30 mouse cellular contexts compared by ENCODE assay signal in genomic region chr11:99585096-99585495, GRCm38 (mm10). TPM values are rescaled to one million over a fixed set of nuclear protein-coding genes. Genes with fewer than 3 reads are reported as not detected.
DNase-seq lines count a peak whose midpoint lies in the region; ATAC-seq and TF ChIP-seq lines count a peak whose summit lies in the region.
"Had no signal": no experiment of that assay in that cellular context is flagged by ENCODE, and none has a peak within 500 bp of the region (broad histone marks: within the 10 kb centered on the region; RNA-seq: fewer than 3 reads in every experiment).

No protein-coding gene starts in this region.

- no peak overlapping the region for H3K9ac ChIP-seq in forebrain, embryonic 14.5 days (ENCODE audit: low read length)
- no peak overlapping the region for H3K9ac ChIP-seq in forebrain, embryonic 15.5 days (replicated peaks)
- no peak overlapping the region for H3K9ac ChIP-seq in midbrain, embryonic 14.5 days (replicated peaks; ENCODE audit: low read length)
- H3K9ac ChIP-seq in midbrain, embryonic 13.5 days (replicated peaks): no peak overlapping the region
- H3K9ac ChIP-seq: limb, embryonic 13.5 days; liver, embryonic 13.5 days; lung, embryonic 15.5 days had no signal

- no peaks in the 10 kb centered on the region for H3K36me3 ChIP-seq in forebrain, embryonic 14.5 days (ENCODE audit: control insufficient read depth, insufficient read depth, low read length)
- no peaks in the 10 kb centered on the region for H3K36me3 ChIP-seq in forebrain, embryonic 15.5 days
- H3K36me3 ChIP-seq in midbrain, embryonic 14.5 days (ENCODE audit: control insufficient read depth, insufficient read depth, low read length): no peaks in the 10 kb centered on the region
- H3K36me3 ChIP-seq in midbrain, embryonic 13.5 days: no peaks in the 10 kb centered on the region
- H3K36me3 ChIP-seq: limb, embryonic 13.5 days; liver, embryonic 13.5 days; lung, embryonic 15.5 days; midbrain, embryonic 10.5 days had no signal

- WGBS in forebrain, embryonic 14.5 days: 84% methylated on average over 7 of the region's 7 CpGs
- WGBS in forebrain, embryonic 15.5 days: 77% methylated on average over 7 of the region's 7 CpGs
- 95% methylated on average over 7 of the region's 7 CpGs for WGBS in midbrain, embryonic 14.5 days
- WGBS in midbrain, embryonic 13.5 days: 91% methylated on average over 7 of the region's 7 CpGs

- ATAC-seq in forebrain, embryonic 14.5 days: no peak
- no peak for ATAC-seq in forebrain, embryonic 15.5 days (replicated peaks)
- ATAC-seq in midbrain, embryonic 14.5 days (ENCODE audit: low FRiP score, low TSS enrichment): no peak
- ATAC-seq in midbrain, embryonic 13.5 days: no peak
- ATAC-seq: CD4-positive, CD25-positive, alpha-beta regulatory T cell, adult 4 months; hindbrain, postnatal 0 days; intestine, postnatal 0 days; Patski had no signal

- no peak overlapping the region for H3K27ac ChIP-seq in forebrain, embryonic 14.5 days (ENCODE audit: low read depth, low read length)
- H3K27ac ChIP-seq in forebrain, embryonic 15.5 days (replicated peaks): no peak overlapping the region
- no peak overlapping the region for H3K27ac ChIP-seq in midbrain, embryonic 14.5 days (replicated peaks; ENCODE audit: low read depth, low read length)
- H3K27ac ChIP-seq in midbrain, embryonic 13.5 days: no peak overlapping the region
- H3K27ac ChIP-seq in layer of hippocampus, adult 2 months: peak overlapping the region; percentile 82
- H3K27ac ChIP-seq: hindbrain, postnatal 0 days; kidney, postnatal 0 days; limb, embryonic 13.5 days; liver, embryonic 13.5 days; lung, embryonic 15.5 days; macrophage; midbrain, embryonic 10.5 days; stomach, postnatal 0 days had no signal

- no peak overlapping the region for H3K4me3 ChIP-seq in forebrain, embryonic 14.5 days (ENCODE audit: low read depth, low read length)
- no peak overlapping the region for H3K4me3 ChIP-seq in forebrain, embryonic 15.5 days
- no peak overlapping the region for H3K4me3 ChIP-seq in midbrain, embryonic 14.5 days (replicated peaks; ENCODE audit: low read depth, low read length)
- H3K4me3 ChIP-seq in midbrain, embryonic 13.5 days (replicated peaks): no peak overlapping the region
- no peak overlapping the region for H3K4me3 ChIP-seq in layer of hippocampus, adult 2 months
- H3K4me3 ChIP-seq: limb, embryonic 13.5 days; liver, embryonic 13.5 days; lung, embryonic 15.5 days; midbrain, embryonic 10.5 days had no signal

- H3K9me3 ChIP-seq in forebrain, embryonic 14.5 days (replicated peaks; ENCODE audit: control insufficient read depth, low read length): no peaks in the 10 kb centered on the region
- no peaks in the 10 kb centered on the region for H3K9me3 ChIP-seq in forebrain, embryonic 15.5 days
- no peaks in the 10 kb centered on the region for H3K9me3 ChIP-seq in midbrain, embryonic 14.5 days (ENCODE audit: control insufficient read depth, low read length)
- no peaks in the 10 kb centered on the region for H3K9me3 ChIP-seq in midbrain, embryonic 13.5 days
- H3K9me3 ChIP-seq: limb, embryonic 13.5 days; liver, embryonic 13.5 days; lung, embryonic 15.5 days; midbrain, embryonic 10.5 days had no signal

- no peak for TF ChIP-seq CTCF in layer of hippocampus, adult 2 months (conservative IDR thresholded peaks at IDR 0.05)

- peak; percentile 13 for DNase-seq in forebrain, embryonic 14.5 days (ENCODE audit: low spot score)
- peak; percentile 3 for DNase-seq in midbrain, embryonic 14.5 days
- DNase-seq in layer of hippocampus, adult 2 months (ENCODE audit: low spot score in 2 of 2): peak; percentile 59 to 64
- peak; percentile 21 for DNase-seq in right cerebral cortex, postnatal 14 days
- no peak for DNase-seq in embryo, embryonic 11 days
- DNase-seq in B cell, adult 2 months: no peak
- DNase-seq: adrenal gland, postnatal 14 days; cerebellum, adult 11-12 months; cerebellum, postnatal 14 days; gastrocnemius, postnatal 36 days; liver, embryonic 13.5 days had no signal

- no peaks in the 10 kb centered on the region for H3K27me3 ChIP-seq in forebrain, embryonic 14.5 days (replicated peaks; ENCODE audit: control insufficient read depth, insufficient read depth, low read length)
- H3K27me3 ChIP-seq in forebrain, embryonic 15.5 days: no peaks in the 10 kb centered on the region
- H3K27me3 ChIP-seq in midbrain, embryonic 14.5 days (ENCODE audit: control insufficient read depth, insufficient read depth, low read length): no peaks in the 10 kb centered on the region
- H3K27me3 ChIP-seq in midbrain, embryonic 13.5 days: no peaks in the 10 kb centered on the region
- H3K27me3 ChIP-seq: limb, embryonic 13.5 days; liver, embryonic 13.5 days; lung, embryonic 15.5 days; Patski had no signal

- H3K4me2 ChIP-seq in forebrain, embryonic 14.5 days (ENCODE audit: low read length): no peak overlapping the region
- no peak overlapping the region for H3K4me2 ChIP-seq in forebrain, embryonic 15.5 days (replicated peaks)
- H3K4me2 ChIP-seq in midbrain, embryonic 14.5 days (ENCODE audit: low read length): no peak overlapping the region
- H3K4me2 ChIP-seq in midbrain, embryonic 13.5 days (replicated peaks): no peak overlapping the region
- H3K4me2 ChIP-seq: limb, embryonic 13.5 days; liver, embryonic 13.5 days; lung, embryonic 15.5 days had no signal

- H3K4me1 ChIP-seq in forebrain, embryonic 14.5 days (ENCODE audit: control insufficient read depth, insufficient read depth, low read length): no peaks in the 10 kb centered on the region
- H3K4me1 ChIP-seq in forebrain, embryonic 15.5 days: no peaks in the 10 kb centered on the region
- H3K4me1 ChIP-seq in midbrain, embryonic 14.5 days (ENCODE audit: control insufficient read depth, insufficient read depth, low read length): no peaks in the 10 kb centered on the region
- H3K4me1 ChIP-seq in midbrain, embryonic 13.5 days (replicated peaks): no peaks in the 10 kb centered on the region
- H3K4me1 ChIP-seq: limb, embryonic 13.5 days; liver, embryonic 13.5 days; lung, embryonic 15.5 days; midbrain, embryonic 10.5 days had no signal

RNA-seq across cellular contexts. Expression of gene Krtap1-4, which starts 1.6 kb away (rescaled TPM):
- not detected in 2 replicates for polyA plus RNA-seq in forebrain, embryonic 14.5 days (2014; fragmentation: Nextera tagmentation; extraction: Ambion mirVana)
- not detected in 2 replicates for polyA plus RNA-seq in forebrain, embryonic 15.5 days (2015; fragmentation: Nextera tagmentation; extraction: Ambion mirVana)
- polyA plus RNA-seq in midbrain, embryonic 14.5 days (2014; fragmentation: Nextera tagmentation; extraction: Ambion mirVana): not detected in 2 replicates
- not detected in 2 replicates for polyA plus RNA-seq in midbrain, embryonic 13.5 days (2015; fragmentation: Nextera tagmentation; extraction: Ambion mirVana)
- total RNA-seq in layer of hippocampus, adult 2 months (2021): not detected
- total RNA-seq: adrenal gland, postnatal 14 days; ES-E14; gastrocnemius, postnatal 36 days; hematopoietic stem cell, adult 5-6 weeks; hindbrain, postnatal 0 days; layer of hippocampus, postnatal 25 days; monocyte, adult 5-6 weeks had no signal
- polyA plus RNA-seq: CD4-positive, CD25-positive, alpha-beta regulatory T cell, adult 4 months; forebrain, embryonic 11.5 days; heart, embryonic 16.5 days; hindbrain, postnatal 0 days; intestine, postnatal 0 days; kidney, postnatal 0 days; limb, embryonic 13.5 days; liver, embryonic 13.5 days; lung, embryonic 15.5 days; macrophage; midbrain, embryonic 10.5 days; neural tube, embryonic 11.5 days; Patski; stomach, postnatal 0 days had no signal

RNA-seq across cellular contexts. Expression of gene Krtap1-5, which starts 4.3 kb away (rescaled TPM):
- polyA plus RNA-seq in forebrain, embryonic 14.5 days (2014; fragmentation: Nextera tagmentation; extraction: Ambion mirVana): not detected in 2 replicates
- not detected in 2 replicates for polyA plus RNA-seq in forebrain, embryonic 15.5 days (2015; fragmentation: Nextera tagmentation; extraction: Ambion mirVana)
- polyA plus RNA-seq in midbrain, embryonic 14.5 days (2014; fragmentation: Nextera tagmentation; extraction: Ambion mirVana): not detected in 2 replicates
- polyA plus RNA-seq in midbrain, embryonic 13.5 days (2015; fragmentation: Nextera tagmentation; extraction: Ambion mirVana): not detected in 2 replicates
- not detected for total RNA-seq in layer of hippocampus, adult 2 months (2021)
- total RNA-seq: adrenal gland, postnatal 14 days; ES-E14; gastrocnemius, postnatal 36 days; hematopoietic stem cell, adult 5-6 weeks; hindbrain, postnatal 0 days; layer of hippocampus, postnatal 25 days; monocyte, adult 5-6 weeks had no signal
- polyA plus RNA-seq: CD4-positive, CD25-positive, alpha-beta regulatory T cell, adult 4 months; forebrain, embryonic 11.5 days; heart, embryonic 16.5 days; hindbrain, postnatal 0 days; intestine, postnatal 0 days; kidney, postnatal 0 days; limb, embryonic 13.5 days; liver, embryonic 13.5 days; lung, embryonic 15.5 days; macrophage; midbrain, embryonic 10.5 days; neural tube, embryonic 11.5 days; Patski; stomach, postnatal 0 days had no signal

RNA-seq across cellular contexts. Expression of gene Krtap1-3, which starts 6.0 kb away (rescaled TPM):
- not detected in 2 replicates for polyA plus RNA-seq in forebrain, embryonic 14.5 days (2014; fragmentation: Nextera tagmentation; extraction: Ambion mirVana)
- polyA plus RNA-seq in forebrain, embryonic 15.5 days (2015; fragmentation: Nextera tagmentation; extraction: Ambion mirVana): not detected in 2 replicates
- not detected in 2 replicates for polyA plus RNA-seq in midbrain, embryonic 14.5 days (2014; fragmentation: Nextera tagmentation; extraction: Ambion mirVana)
- polyA plus RNA-seq in midbrain, embryonic 13.5 days (2015; fragmentation: Nextera tagmentation; extraction: Ambion mirVana): not detected in 2 replicates
- not detected for total RNA-seq in layer of hippocampus, adult 2 months (2021)
- total RNA-seq: adrenal gland, postnatal 14 days; ES-E14; gastrocnemius, postnatal 36 days; hematopoietic stem cell, adult 5-6 weeks; hindbrain, postnatal 0 days; layer of hippocampus, postnatal 25 days; monocyte, adult 5-6 weeks had no signal
- polyA plus RNA-seq: CD4-positive, CD25-positive, alpha-beta regulatory T cell, adult 4 months; forebrain, embryonic 11.5 days; heart, embryonic 16.5 days; hindbrain, postnatal 0 days; intestine, postnatal 0 days; kidney, postnatal 0 days; limb, embryonic 13.5 days; liver, embryonic 13.5 days; lung, embryonic 15.5 days; macrophage; midbrain, embryonic 10.5 days; neural tube, embryonic 11.5 days; Patski; stomach, postnatal 0 days had no signal

RNA-seq across cellular contexts. Expression of gene Krtap9-3, which starts 12.8 kb away (rescaled TPM):
- polyA plus RNA-seq in forebrain, embryonic 14.5 days (2014; fragmentation: Nextera tagmentation; extraction: Ambion mirVana): not detected in 2 replicates
- not detected in 2 replicates for polyA plus RNA-seq in forebrain, embryonic 15.5 days (2015; fragmentation: Nextera tagmentation; extraction: Ambion mirVana)
- polyA plus RNA-seq in midbrain, embryonic 14.5 days (2014; fragmentation: Nextera tagmentation; extraction: Ambion mirVana): not detected in 2 replicates
- polyA plus RNA-seq in midbrain, embryonic 13.5 days (2015; fragmentation: Nextera tagmentation; extraction: Ambion mirVana): not detected in 2 replicates
- total RNA-seq in layer of hippocampus, adult 2 months (2021): not detected
- total RNA-seq: adrenal gland, postnatal 14 days; ES-E14; gastrocnemius, postnatal 36 days; hematopoietic stem cell, adult 5-6 weeks; hindbrain, postnatal 0 days; layer of hippocampus, postnatal 25 days; monocyte, adult 5-6 weeks had no signal
- polyA plus RNA-seq: CD4-positive, CD25-positive, alpha-beta regulatory T cell, adult 4 months; forebrain, embryonic 11.5 days; heart, embryonic 16.5 days; hindbrain, postnatal 0 days; intestine, postnatal 0 days; kidney, postnatal 0 days; limb, embryonic 13.5 days; liver, embryonic 13.5 days; lung, embryonic 15.5 days; macrophage; midbrain, embryonic 10.5 days; neural tube, embryonic 11.5 days; Patski; stomach, postnatal 0 days had no signal

RNA-seq across cellular contexts. Expression of gene Gm11938, which starts 18.0 kb away (rescaled TPM):
- polyA plus RNA-seq in forebrain, embryonic 14.5 days (2014; fragmentation: Nextera tagmentation; extraction: Ambion mirVana): not detected in 2 replicates
- polyA plus RNA-seq in forebrain, embryonic 15.5 days (2015; fragmentation: Nextera tagmentation; extraction: Ambion mirVana): not detected in 2 replicates
- not detected in 2 replicates for polyA plus RNA-seq in midbrain, embryonic 14.5 days (2014; fragmentation: Nextera tagmentation; extraction: Ambion mirVana)
- not detected in 2 replicates for polyA plus RNA-seq in midbrain, embryonic 13.5 days (2015; fragmentation: Nextera tagmentation; extraction: Ambion mirVana)
- not detected for total RNA-seq in layer of hippocampus, adult 2 months (2021)
- total RNA-seq: adrenal gland, postnatal 14 days; ES-E14; gastrocnemius, postnatal 36 days; hematopoietic stem cell, adult 5-6 weeks; hindbrain, postnatal 0 days; layer of hippocampus, postnatal 25 days; monocyte, adult 5-6 weeks had no signal
- polyA plus RNA-seq: CD4-positive, CD25-positive, alpha-beta regulatory T cell, adult 4 months; forebrain, embryonic 11.5 days; heart, embryonic 16.5 days; hindbrain, postnatal 0 days; intestine, postnatal 0 days; kidney, postnatal 0 days; limb, embryonic 13.5 days; liver, embryonic 13.5 days; lung, embryonic 15.5 days; macrophage; midbrain, embryonic 10.5 days; neural tube, embryonic 11.5 days; Patski; stomach, postnatal 0 days had no signal

Comparison
In these comparisons a context has a peak if more than half of its experiments do, and no peak if none do; other contexts are left out.
1. DNase-seq: peak in forebrain, embryonic 14.5 days (single experiment), midbrain, embryonic 14.5 days (single experiment), layer of hippocampus, adult 2 months (2 of 2) and right cerebral cortex, postnatal 14 days (single experiment); none in embryo, embryonic 11 days (single experiment) and B cell, adult 2 months (0 of 2).